Mouse (Mus musculus): Measurements from ENCODE around the gene Igtp. TPM values are rescaled to one million over a fixed set of nuclear protein-coding genes. Genes with fewer than 3 reads are reported as not detected.

The Igtp gene
- polyA plus RNA-seq, 1 experiment from 2014 or later = 1.0 TPM

- no peak for DNase-seq (ENCODE audit: low spot score)
- H3K27me3 ChIP-seq (ENCODE audit: low read depth, poor library complexity, severe bottlenecking) = no peaks in the 10 kb centered on the region; the same call in 1 of the 2 replicates
- no peaks in the 10 kb centered on the region for H3K4me1 ChIP-seq
- no peaks in the 10 kb centered on the region for H3K9me3 ChIP-seq (replicated peaks)
- 62% methylated on average over 4 of the region's 4 CpGs for WGBS
- H3K27ac ChIP-seq (replicated peaks) = no peak overlapping the region
- H3K4me3 ChIP-seq = no peak overlapping the region
- H3K36me3 ChIP-seq = no peaks in the 10 kb centered on the region
Measured at GRCm38 (mm10) chr11:58247294-58247693, 47.9 kb downstream of the Igtp start.

GRCm38 (mm10) chr11:58249203-58249981 is 50.0 kb downstream of the Igtp start:
- H3K36me3 ChIP-seq = no peaks in the 10 kb centered on the region
- WGBS = 83% methylated on average over 7 of the region's 7 CpGs
- no peaks in the 10 kb centered on the region for H3K4me1 ChIP-seq
- H3K4me3 ChIP-seq = no peak overlapping the region
- H3K27ac ChIP-seq (replicated peaks) = no peak overlapping the region
- H3K27me3 ChIP-seq (ENCODE audit: low read depth, poor library complexity, severe bottlenecking) = no peaks in the 10 kb centered on the region
- DNase-seq (ENCODE audit: low spot score) = no peak
- no peaks in the 10 kb centered on the region for H3K9me3 ChIP-seq (replicated peaks)

GRCm38 (mm10) chr11:58250550-58250949 is 51.2 kb downstream of the Igtp start:
- DNase-seq (ENCODE audit: low spot score) = no peak
- Histone ChIP-seq H3K36me3 (no peaks in the 10 kb centered on the region), H3K4me1 (no peaks in the 10 kb centered on the region), H3K27ac (replicated peaks) (no peak overlapping the region), H3K4me3 (no peak overlapping the region), H3K27me3 (ENCODE audit: low read depth, poor library complexity, severe bottlenecking) (no peaks in the 10 kb centered on the region), H3K9me3 (replicated peaks) (no peaks in the 10 kb centered on the region)
- WGBS = 83% methylated on average over 5 of the region's 5 CpGs

- no peaks in the 10 kb centered on the region for H3K36me3 ChIP-seq
- no peaks in the 10 kb centered on the region for H3K4me1 ChIP-seq
- WGBS = 84% methylated on average over 3 of the region's 3 CpGs
- no peak overlapping the region for H3K27ac ChIP-seq (replicated peaks)
- DNase-seq (ENCODE audit: low spot score) = no peak
- no peaks in the 10 kb centered on the region for H3K27me3 ChIP-seq (ENCODE audit: low read depth, poor library complexity, severe bottlenecking)
- no peak overlapping the region for H3K4me3 ChIP-seq
- no peaks in the 10 kb centered on the region for H3K9me3 ChIP-seq (replicated peaks)
Measured at GRCm38 (mm10) chr11:58254411-58254810, 55.1 kb downstream of the Igtp start.

Other genes starting within 250 kb of the Igtp start
- 13.0 and 15.3 TPM in 2 replicates for gene Larp1, start 190.5 kb upstream of the Igtp start, polyA plus RNA-seq (2016; fragmentation: Nextera tagmentation; extraction: Ambion mirVana)
- not detected in 2 replicates for gene Gm12248, start 106.4 kb upstream of the Igtp start, polyA plus RNA-seq (2016; fragmentation: Nextera tagmentation; extraction: Ambion mirVana)
- 103 and 112 TPM in 2 replicates for gene Cnot8, start 95.4 kb upstream of the Igtp start, polyA plus RNA-seq (2016; fragmentation: Nextera tagmentation; extraction: Ambion mirVana)
- 27.1 and 31.4 TPM in 2 replicates for gene Gemin5, start 31.0 kb upstream of the Igtp start, polyA plus RNA-seq (2016; fragmentation: Nextera tagmentation; extraction: Ambion mirVana)
- 141 and 142 TPM in 2 replicates for gene Mrpl22, start 27.9 kb upstream of the Igtp start, polyA plus RNA-seq (2016; fragmentation: Nextera tagmentation; extraction: Ambion mirVana)
- 0.56 and 0.57 TPM in 2 replicates for gene Irgm2, start 62 bp downstream of the Igtp start, polyA plus RNA-seq (2016; fragmentation: Nextera tagmentation; extraction: Ambion mirVana)
- gene 4930438A08Rik, start 75.2 kb downstream of the Igtp start, polyA plus RNA-seq (2016; fragmentation: Nextera tagmentation; extraction: Ambion mirVana) = not detected in 2 replicates
- gene Zfp692, start 107.5 kb downstream of the Igtp start, polyA plus RNA-seq (2016; fragmentation: Nextera tagmentation; extraction: Ambion mirVana) = 25.9 and 26.8 TPM in 2 replicates
- 25.1 and 29.2 TPM in 2 replicates for gene Zfp672, start 130.8 kb downstream of the Igtp start, polyA plus RNA-seq (2016; fragmentation: Nextera tagmentation; extraction: Ambion mirVana)
- gene Sh3bp5l, start 131.2 kb downstream of the Igtp start, polyA plus RNA-seq (2016; fragmentation: Nextera tagmentation; extraction: Ambion mirVana) = 46.3 and 53.4 TPM in 2 replicates
- gene Lypd8, start 179.5 kb downstream of the Igtp start, polyA plus RNA-seq (2016; fragmentation: Nextera tagmentation; extraction: Ambion mirVana) = not detected in 2 replicates
- gene 1810065E05Rik, start 221.6 kb downstream of the Igtp start, polyA plus RNA-seq (2016; fragmentation: Nextera tagmentation; extraction: Ambion mirVana) = not detected in 2 replicates
- not detected in 2 replicates for gene Gm12253, start 233.0 kb downstream of the Igtp start, polyA plus RNA-seq (2016; fragmentation: Nextera tagmentation; extraction: Ambion mirVana)